Mouse (Mus musculus) CH12.LX (cell line): Measurements from ENCODE around the gene Gm17482. TPM values are rescaled to one million over a fixed set of nuclear protein-coding genes. Genes with fewer than 3 reads are reported as not detected.

ENCODE experiments used
- DNase-seq: peaks from one replicate; pipeline ENCODE4 v3.0.0-alpha.2; 2013; ENCODE audit errors: extremely low read depth
- H3K27ac ChIP-seq: 2 replicates; pipeline ENCODE4 v1.5.1; 2012; ENCODE audit warnings: low read depth, mild to moderate bottlenecking, control low read depth, moderate library complexity; ENCODE audit not compliant: insufficient read depth
- H3K27me3 ChIP-seq: replicated peaks from 2 replicates; pipeline ENCODE3; 2012; ENCODE audit warnings: inconsistent platforms
- H3K36me3 ChIP-seq, 2 experiments: replicated peaks in 1 of 2; 2 replicates each; pipeline versions ENCODE3 to v1.6.1; 2012; ENCODE audit warnings: inconsistent platforms in 1 of 2, low read length in 1 of 2, mild to moderate bottlenecking in 1 of 2, mixed read lengths in 1 of 2, moderate library complexity in 1 of 2; ENCODE audit not compliant: control insufficient read depth in 1 of 2, insufficient read depth in 1 of 2
- H3K4me1 ChIP-seq, 2 experiments: 2 replicates each; pipeline ENCODE4 v1.6.1; 2012; ENCODE audit warnings: inconsistent platforms in 1 of 2, moderate library complexity in 1 of 2; ENCODE audit not compliant: insufficient read depth in 2 of 2, control insufficient read depth in 1 of 2
- H3K4me2 ChIP-seq: 2 replicates; pipeline ENCODE4 v1.6.1; 2012; ENCODE audit warnings: low read depth, mild to moderate bottlenecking, control low read depth; ENCODE audit not compliant: poor library complexity, insufficient read depth, severe bottlenecking
- H3K4me3 ChIP-seq, 3 experiments: fragments of 150-350 bp in 1 of 3; sonication (generic) in 1 of 3; replicated peaks in 1 of 3; 2 replicates each; pipeline versions ENCODE3 to v1.5.1; 2011 to 2012; ENCODE audit warnings: low read depth in 2 of 3, low read length in 2 of 3, mild to moderate bottlenecking in 2 of 3, moderate library complexity in 2 of 3, control low read depth in 1 of 3, improper control_type of control experiment in 1 of 3, inconsistent platforms in 1 of 3, mixed read lengths in 1 of 3; ENCODE audit not compliant: poor library complexity in 1 of 3
- H3K79me2 ChIP-seq: replicated peaks from 2 replicates; pipeline ENCODE4 v1.6.1; 2012; ENCODE audit warnings: mild to moderate bottlenecking, moderate library complexity; ENCODE audit not compliant: control insufficient read depth, poor library complexity, insufficient read depth, severe bottlenecking; ENCODE audit errors: extremely low read depth
- H3K9ac ChIP-seq: 2 replicates; pipeline ENCODE4 v1.6.1; 2012; ENCODE audit warnings: low read depth, mild to moderate bottlenecking, control low read depth, moderate library complexity; ENCODE audit not compliant: insufficient read depth
- H3K9me3 ChIP-seq: replicated peaks from 2 replicates; pipeline ENCODE3; 2012; ENCODE audit warnings: low read length, inconsistent platforms, mixed read lengths
- BHLHE40 ChIP-seq: IDR thresholded peaks from 2 replicates; pipeline ENCODE4 v1.6.1; 2011; ENCODE audit warnings: mild to moderate bottlenecking, low read depth, low read length, improper control_type of control experiment
- CTCF ChIP-seq, 2 experiments: IDR thresholded peaks in 1 of 2; conservative IDR thresholded peaks in 1 of 2; 2 replicates each; pipeline ENCODE4 v1.5.1; 2011 to 2012; ENCODE audit warnings: low read depth in 2 of 2, low read length in 2 of 2, improper control_type of control experiment in 1 of 2, inconsistent platforms in 1 of 2, mild to moderate bottlenecking in 1 of 2, moderate library complexity in 1 of 2
- E2F4 ChIP-seq: IDR thresholded peaks from 2 replicates; pipeline ENCODE4 v1.6.1; 2011; ENCODE audit warnings: low read depth, low read length, improper control_type of control experiment; ENCODE audit not compliant: insufficient replicate concordance
- ETS1 ChIP-seq: conservative IDR thresholded peaks from 2 replicates; pipeline ENCODE4 v1.6.1; 2012; ENCODE audit warnings: low read depth, mild to moderate bottlenecking, inconsistent platforms, low read length, improper control_type of control experiment, moderate library complexity
- GABPA ChIP-seq: IDR thresholded peaks from 2 replicates; pipeline ENCODE4 v1.6.1; 2012; ENCODE audit warnings: low read depth, low read length, improper control_type of control experiment, inconsistent platforms; ENCODE audit not compliant: insufficient replicate concordance
- HCFC1 ChIP-seq: IDR thresholded peaks from 2 replicates; pipeline ENCODE4 v1.6.1; 2012; ENCODE audit warnings: low read depth, mild to moderate bottlenecking, inconsistent platforms, low read length, improper control_type of control experiment
- IRF4 ChIP-seq: IDR thresholded peaks from 2 replicates; pipeline ENCODE4 v1.6.1; 2014; ENCODE audit warnings: low read depth, mild to moderate bottlenecking, inconsistent platforms, low read length, improper control_type of control experiment
- MAX ChIP-seq: IDR thresholded peaks from 2 replicates; pipeline ENCODE4 v1.6.1; 2011; ENCODE audit warnings: low read length, improper control_type of control experiment
- MEF2A ChIP-seq: IDR thresholded peaks from 2 replicates; pipeline ENCODE4 v1.6.1; 2014; ENCODE audit warnings: low read depth, mild to moderate bottlenecking, inconsistent platforms, low read length, improper control_type of control experiment, borderline replicate concordance
- MYC ChIP-seq: IDR thresholded peaks from 2 replicates; pipeline ENCODE4 v1.6.1; 2011; ENCODE audit warnings: low read depth, mild to moderate bottlenecking, improper control_type of control experiment, low read length
- NELFE ChIP-seq: IDR thresholded peaks from 2 replicates; pipeline ENCODE4 v1.6.1; 2011; ENCODE audit warnings: low read depth, low read length, improper control_type of control experiment
- PAX5 ChIP-seq: IDR thresholded peaks from 2 replicates; pipeline ENCODE4 v1.6.1; 2012; ENCODE audit warnings: low read length, inconsistent platforms, mixed read lengths
- RAD21 ChIP-seq: IDR thresholded peaks from 2 replicates; pipeline ENCODE4 v1.6.1; 2011; ENCODE audit warnings: low read depth, mild to moderate bottlenecking, low read length, improper control_type of control experiment, moderate library complexity
- ZKSCAN1 ChIP-seq: IDR thresholded peaks from 2 replicates; pipeline ENCODE4 v1.6.1; 2012; ENCODE audit warnings: low read depth, inconsistent platforms, low read length, improper control_type of control experiment, borderline replicate concordance
- ZNF384 ChIP-seq: IDR thresholded peaks from 2 replicates; pipeline ENCODE4 v1.6.1; 2012; ENCODE audit warnings: low read depth, low read length, improper control_type of control experiment, inconsistent platforms
- dilution Hi-C: fragments of 300-500 bp; cut with MboI; formaldehyde crosslinking; loops from 2 replicates; pipeline ENCODE4 v1.14.3; 2020; ENCODE audit warnings: low sequenced_read_pairs; ENCODE audit not compliant: extremely low pct_unique_long_range_greater_than_20kb, extremely low pct_ligation_motif_present
- in situ Hi-C: fragments of 300-500 bp; cut with MboI; formaldehyde crosslinking; loops from 3 replicates; pipeline ENCODE4 v1.14.3; 2019; ENCODE audit warnings: low sequenced_read_pairs, low pct_ligation_motif_present, low pct_unique_long_range_greater_than_20kb, mixed read lengths
- polyA plus RNA-seq: library from polyadenylated mRNA; unstranded; fragments of >175 nt; gene quantifications from 2 replicates; pipeline ENCODE4 v1.2.1, GENCODE M21; 2012; ENCODE audit warnings: low read depth; ENCODE audit not compliant: insufficient read length
- total RNA-seq, 2 experiments: library from RNA; depleted of rRNA; stranded (reverse); fragments of 300-350 nt in 1 of 2; fragments of >200 nt in 1 of 2; gene quantifications; 2 replicates each; pipeline ENCODE4 v1.2.3; 2012 to 2014

The Gm17482 gene
- total and polyA plus RNA-seq, 3 experiments = not detected

GRCm38 (mm10) chr6:115271866-115272271 is 44.7 kb downstream of the Gm17482 start:
- no peak overlapping the region for H3K4me2 ChIP-seq
- H3K9ac ChIP-seq = no peak overlapping the region
- no peaks in the 10 kb centered on the region for H3K36me3 ChIP-seq
- peaks cover 0 to 6% of the 10 kb centered on the region in 2 experiments; a peak in 2 of 4 replicates for H3K4me1 ChIP-seq
- H3K79me2 ChIP-seq = no peaks in the 10 kb centered on the region
- no peak overlapping the region for H3K27ac ChIP-seq
- no peaks in the 10 kb centered on the region for H3K9me3 ChIP-seq
- in situ Hi-C loops = loop anchor here (10.0 to 25.0 kb wide), 2 partner anchors 263 to 335 kb away; no protein-coding TSS in a partner anchor
- dilution Hi-C loops = no loop called here
- no peak for DNase-seq
- no peaks in the 10 kb centered on the region for H3K27me3 ChIP-seq
- no peak for TF ChIP-seq ZNF384
- TF ChIP-seq NELFE = no peak
- no peak for TF ChIP-seq MAX
- peak; percentile 54; the same call in 1 of the 2 replicates for TF ChIP-seq IRF4
- TF ChIP-seq CTCF (conservative IDR thresholded peaks at IDR 0.05 in 1 of 2, IDR thresholded peaks at IDR 0.05 in 1 of 2; ENCODE audit: low read depth in 2 of 2, low read length in 2 of 2) = no peak
- no peak for TF ChIP-seq RAD21
- peak; percentile 38 for TF ChIP-seq BHLHE40
- H3K4me3 ChIP-seq = no peak overlapping the region

GRCm38 (mm10) chr6:115273346-115273745 is 46.2 kb downstream of the Gm17482 start:
- in situ Hi-C loops (loop anchor here (10.0 to 25.0 kb wide), 2 partner anchors 261 to 336 kb away; no protein-coding TSS in a partner anchor), dilution Hi-C loops (no loop called here)
- peaks cover 0 to 20% of the 10 kb centered on the region in 2 experiments; a peak in 2 of 4 replicates for H3K4me1 ChIP-seq
- no peaks in the 10 kb centered on the region for H3K79me2 ChIP-seq
- no peaks in the 10 kb centered on the region for H3K9me3 ChIP-seq
- H3K36me3 ChIP-seq = no peaks in the 10 kb centered on the region
- no peaks in the 10 kb centered on the region for H3K27me3 ChIP-seq
- H3K27ac ChIP-seq = no peak overlapping the region
- no peak for TF ChIP-seq PAX5
- TF ChIP-seq MAX = no peak
- no peak for TF ChIP-seq ZKSCAN1
- TF ChIP-seq MEF2A = no peak
- TF ChIP-seq GABPA = no peak
- TF ChIP-seq MYC = no peak
- TF ChIP-seq, all 38 proteins: peak for 0
- no peak for DNase-seq
- Histone ChIP-seq H3K4me3 (no peak overlapping the region), H3K9ac (no peak overlapping the region), H3K4me2 (no peak overlapping the region)

- no peak overlapping the region for H3K4me2 ChIP-seq
- no peak overlapping the region for H3K4me3 ChIP-seq
- no peak for DNase-seq
- H3K9ac ChIP-seq = no peak overlapping the region
- H3K36me3 ChIP-seq = no peaks in the 10 kb centered on the region
- no peak for TF ChIP-seq ZNF384
- TF ChIP-seq ETS1 = no peak
- no peak for TF ChIP-seq E2F4
- TF ChIP-seq HCFC1 = no peak
- no peak for TF ChIP-seq MEF2A
- peaks cover 5 to 31% of the 10 kb centered on the region in 2 experiments; a peak in 3 of 4 replicates for H3K4me1 ChIP-seq
- H3K27ac ChIP-seq = no peak overlapping the region
- dilution Hi-C loops (no loop called here), in situ Hi-C loops (loop anchor here (10.0 to 25.0 kb wide), 2 partner anchors 260 to 337 kb away; no protein-coding TSS in a partner anchor)
- no peaks in the 10 kb centered on the region for H3K9me3 ChIP-seq
- H3K27me3 ChIP-seq = no peaks in the 10 kb centered on the region
- H3K79me2 ChIP-seq = no peaks in the 10 kb centered on the region
These were observed 47.6 kb downstream of the Gm17482 start for GRCm38 (mm10) chr6:115274705-115275104.
